ENCODE assay signal across 9 mouse cellular contexts in genomic region chr2:148082283-148082682, GRCm38 (mm10). TPM values are rescaled to one million over a fixed set of nuclear protein-coding genes. Genes with fewer than 3 reads are reported as not detected.
DNase-seq lines count a peak whose midpoint lies in the region; ATAC-seq lines count a peak whose summit lies in the region.
"Had no signal": no experiment of that assay in that cellular context is flagged by ENCODE, and none has a peak within 500 bp of the region (broad histone marks: within the 10 kb centered on the region; RNA-seq: fewer than 3 reads in every experiment).

No protein-coding gene starts in this region.

- ATAC-seq in megakaryocyte-erythroid progenitor cell, adult 5-6 weeks (replicated peaks; ENCODE audit: low FRiP score, low TSS enrichment, poor library complexity, severe bottlenecking): peak; percentile 89

- DNase-seq in cerebellum, adult 11 months: peak; percentile 1
- DNase-seq in cerebellum, adult 9-10 months: no peak
- DNase-seq in 3134 (ENCODE audit: extremely low read depth, insufficient read length, low spot score): peak; percentile 24
- peak; percentile 29 for DNase-seq in c-Kit-positive CD71-negative TER-119-negative erythroid progenitor cells, embryonic 14.5 days (ENCODE audit: low read depth)
- DNase-seq in heart, adult 9 months (ENCODE audit: low spot score in 2 of 2): peak; percentile 5 to 28
- peak; percentile 7 to 53 for DNase-seq in layer of hippocampus, postnatal 25 days (ENCODE audit: extremely low spot score in 1 of 2, low spot score in 1 of 2)
- DNase-seq in testis, postnatal 10 days (ENCODE audit: low spot score): peak; percentile 63

RNA-seq across cellular contexts. Expression of gene Foxa2, which starts 35.5 kb away (rescaled TPM):
- total RNA-seq in layer of hippocampus, postnatal 25 days (2021): not detected
- not detected in 2 replicates for total RNA-seq in megakaryocyte-erythroid progenitor cell, adult 5-6 weeks (2014; fragmentation: Nextera tagmentation)
- total RNA-seq in megakaryocyte-erythroid progenitor cell, adult 5-6 weeks (2017): not detected in 2 replicates
- total RNA-seq: layer of hippocampus, postnatal 36 days had no signal
